Mouse (Mus musculus): ENCODE measurements at regions not wholly inside any gene's neighbourhood (a gene's known extent, or its start where the extent isn't known, plus 50 kb on each side); places are given as distances from the start of the nearest gene placed in this dataset.

GRCm38 (mm10) chr15:38589675-38590074 lies 1164.3 kb downstream of the 4930447A16Rik start:
- TF ChIP-seq CTCF (IDR thresholded peaks at IDR 0.05; ENCODE audit: low read depth) = no peak
- Histone ChIP-seq H3K4me1 (replicated peaks; ENCODE audit: insufficient read depth, low read length) (no peaks in the 10 kb centered on the region), H3K4me2 (ENCODE audit: low read length) (no peak overlapping the region), H3K27me3 (ENCODE audit: insufficient read depth, low read length) (no peaks in the 10 kb centered on the region), H3K36me3 (ENCODE audit: insufficient read depth, low read length) (no peaks in the 10 kb centered on the region), H3K9me3 (replicated peaks; ENCODE audit: low read length) (no peaks in the 10 kb centered on the region), H3K27ac (no peak overlapping the region), H3K4me3 (replicated peaks; ENCODE audit: low read depth, low read length) (no peak overlapping the region), H3K9ac (ENCODE audit: low read depth, low read length) (no peak overlapping the region)
- no peak for DNase-seq (ENCODE audit: low spot score)
- ATAC-seq (replicated peaks; ENCODE audit: low FRiP score, low read depth) = no peak
- WGBS = 90% methylated on average over 5 of the region's 5 CpGs

DNA sequence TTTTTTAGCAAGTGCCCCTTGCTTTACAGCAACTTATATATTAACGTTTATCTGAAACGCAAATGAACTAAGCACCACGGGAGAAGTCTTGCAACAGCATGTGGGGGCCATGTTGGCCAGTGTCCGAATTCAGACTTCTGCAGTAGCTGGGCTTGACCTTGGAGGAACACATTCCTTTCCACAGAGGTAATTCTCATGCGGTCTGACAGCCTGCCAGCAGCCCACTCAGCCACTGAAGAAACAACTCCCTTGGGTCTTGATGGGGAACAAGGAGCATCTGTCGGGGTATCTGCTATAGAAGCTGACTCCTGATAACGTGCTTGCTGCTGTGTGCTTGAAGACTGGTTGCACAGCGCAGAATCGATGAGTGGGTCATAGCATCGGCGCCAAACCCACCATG lies 1168.7 kb downstream of the 4930447A16Rik start:
- Histone ChIP-seq H3K4me3 (replicated peaks; ENCODE audit: low read depth, low read length) (no peak overlapping the region), H3K9me3 (replicated peaks; ENCODE audit: low read length) (no peaks in the 10 kb centered on the region), H3K36me3 (ENCODE audit: insufficient read depth, low read length) (no peaks in the 10 kb centered on the region), H3K4me2 (ENCODE audit: low read length) (no peak overlapping the region), H3K4me1 (replicated peaks; ENCODE audit: insufficient read depth, low read length) (no peaks in the 10 kb centered on the region), H3K9ac (ENCODE audit: low read depth, low read length) (no peak overlapping the region), H3K27ac (no peak overlapping the region), H3K27me3 (ENCODE audit: insufficient read depth, low read length) (no peaks in the 10 kb centered on the region)
- peak; percentile 69 for DNase-seq (ENCODE audit: low spot score)
- 70% methylated on average over 11 of the region's 11 CpGs for WGBS
- TF ChIP-seq CTCF (IDR thresholded peaks at IDR 0.05; ENCODE audit: low read depth) = no peak
- ATAC-seq (replicated peaks; ENCODE audit: low FRiP score, low read depth) = no peak

GRCm38 (mm10) chr15:38594747-38595146 lies 1169.4 kb downstream of the 4930447A16Rik start:
- H3K9me3 ChIP-seq (replicated peaks; ENCODE audit: low read length) = no peaks in the 10 kb centered on the region
- 96% methylated on average over 2 of the region's 2 CpGs for WGBS

GRCm38 (mm10) chr15:38595820-38596219 lies 1170.5 kb downstream of the 4930447A16Rik start:
- no peak for ATAC-seq (replicated peaks; ENCODE audit: low FRiP score, low read depth)
- Histone ChIP-seq H3K36me3 (ENCODE audit: insufficient read depth, low read length) (no peaks in the 10 kb centered on the region), H3K4me3 (replicated peaks; ENCODE audit: low read depth, low read length) (no peak overlapping the region), H3K27me3 (ENCODE audit: insufficient read depth, low read length) (no peaks in the 10 kb centered on the region), H3K9me3 (replicated peaks; ENCODE audit: low read length) (no peaks in the 10 kb centered on the region), H3K4me2 (ENCODE audit: low read length) (no peak overlapping the region), H3K4me1 (replicated peaks; ENCODE audit: insufficient read depth, low read length) (no peaks in the 10 kb centered on the region), H3K9ac (ENCODE audit: low read depth, low read length) (no peak overlapping the region), H3K27ac (no peak overlapping the region)
- peak; percentile 24 for DNase-seq (ENCODE audit: low spot score)
- TF ChIP-seq CTCF (IDR thresholded peaks at IDR 0.05; ENCODE audit: low read depth) = no peak
- WGBS = 17% methylated on average over 4 of the region's 4 CpGs

More at GRCm38 (mm10) chr15:38594747-38595146, 1169.4 kb downstream of the 4930447A16Rik start:
- H3K36me3 ChIP-seq (ENCODE audit: insufficient read depth, low read length) = no peaks in the 10 kb centered on the region
- no peak overlapping the region for H3K9ac ChIP-seq (ENCODE audit: low read depth, low read length)
- no peaks in the 10 kb centered on the region for H3K4me1 ChIP-seq (replicated peaks; ENCODE audit: insufficient read depth, low read length)
- ATAC-seq (replicated peaks; ENCODE audit: low FRiP score, low read depth) (no peak), DNase-seq (ENCODE audit: low spot score) (no peak)
- no peak overlapping the region for H3K27ac ChIP-seq
- no peak overlapping the region for H3K4me2 ChIP-seq (ENCODE audit: low read length)
- no peak for TF ChIP-seq CTCF (IDR thresholded peaks at IDR 0.05; ENCODE audit: low read depth)
- no peak overlapping the region for H3K4me3 ChIP-seq (replicated peaks; ENCODE audit: low read depth, low read length)
- H3K27me3 ChIP-seq (ENCODE audit: insufficient read depth, low read length) = no peaks in the 10 kb centered on the region

DNA sequence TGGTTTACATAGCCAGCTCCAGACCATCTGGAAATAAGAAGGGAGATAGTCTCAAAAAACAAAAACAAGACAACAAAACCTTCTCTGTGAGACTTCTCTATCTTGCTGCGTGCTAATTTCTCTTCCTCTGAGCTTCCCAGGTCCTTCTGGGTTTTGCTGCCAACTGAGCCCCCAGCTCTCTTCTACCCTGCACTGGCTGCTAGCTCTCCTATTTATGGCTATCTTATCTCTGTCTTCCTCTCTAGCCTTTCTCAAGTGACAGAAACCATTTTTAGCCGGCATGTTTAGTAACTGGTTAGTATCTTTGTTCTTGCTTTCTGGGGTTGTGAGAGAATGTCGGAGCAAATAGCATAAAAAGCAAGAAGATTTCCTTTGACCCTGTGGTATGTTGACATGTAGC lies 1172.1 kb downstream of the 4930447A16Rik start:
- H3K4me2 ChIP-seq (ENCODE audit: low read length) = no peak overlapping the region
- TF ChIP-seq CTCF (IDR thresholded peaks at IDR 0.05; ENCODE audit: low read depth) = no peak
- no peaks in the 10 kb centered on the region for H3K36me3 ChIP-seq (ENCODE audit: insufficient read depth, low read length)
- no peak overlapping the region for H3K9ac ChIP-seq (ENCODE audit: low read depth, low read length)
- WGBS = 84% methylated on average over 3 of the region's 3 CpGs
- H3K27ac ChIP-seq = no peak overlapping the region
- no peak overlapping the region for H3K4me3 ChIP-seq (replicated peaks; ENCODE audit: low read depth, low read length)
- ATAC-seq (replicated peaks; ENCODE audit: low FRiP score, low read depth) = no peak
- no peaks in the 10 kb centered on the region for H3K9me3 ChIP-seq (replicated peaks; ENCODE audit: low read length)
- DNase-seq (ENCODE audit: low spot score) = no peak
- no peaks in the 10 kb centered on the region for H3K4me1 ChIP-seq (replicated peaks; ENCODE audit: insufficient read depth, low read length)
- no peaks in the 10 kb centered on the region for H3K27me3 ChIP-seq (ENCODE audit: insufficient read depth, low read length)

DNA sequence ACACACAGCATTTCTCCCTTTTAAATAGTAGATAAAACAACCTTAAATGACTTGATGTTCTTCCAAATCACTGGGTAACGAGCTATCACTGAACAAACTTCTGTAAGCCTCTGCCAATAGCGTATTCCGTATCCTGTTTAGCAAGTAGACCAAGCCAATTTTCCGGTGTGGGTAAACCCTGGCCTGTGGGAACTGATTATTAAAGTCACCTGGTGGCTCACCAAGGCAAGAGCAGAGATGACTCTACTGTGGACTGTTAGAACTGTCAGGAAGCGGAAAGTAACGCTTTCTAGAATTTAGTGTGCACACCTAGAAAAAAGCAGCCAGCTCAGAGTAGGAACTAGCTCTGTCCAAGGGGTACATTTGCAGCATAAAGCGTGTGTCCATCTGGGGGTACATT lies 1176.1 kb downstream of the 4930447A16Rik start:
- ATAC-seq (replicated peaks; ENCODE audit: low FRiP score, low read depth) = no peak
- H3K36me3 ChIP-seq (ENCODE audit: insufficient read depth, low read length) = no peaks in the 10 kb centered on the region
- H3K27ac ChIP-seq = no peak overlapping the region
- WGBS = 89% methylated on average over 7 of the region's 7 CpGs
- H3K4me1 ChIP-seq (replicated peaks; ENCODE audit: insufficient read depth, low read length) = no peaks in the 10 kb centered on the region
- H3K4me2 ChIP-seq (ENCODE audit: low read length) = no peak overlapping the region
- H3K9ac ChIP-seq (ENCODE audit: low read depth, low read length) = no peak overlapping the region
- no peaks in the 10 kb centered on the region for H3K27me3 ChIP-seq (ENCODE audit: insufficient read depth, low read length)
- TF ChIP-seq CTCF (IDR thresholded peaks at IDR 0.05; ENCODE audit: low read depth) = no peak
- DNase-seq (ENCODE audit: low spot score) = no peak
- H3K9me3 ChIP-seq (replicated peaks; ENCODE audit: low read length) = no peaks in the 10 kb centered on the region
- no peak overlapping the region for H3K4me3 ChIP-seq (replicated peaks; ENCODE audit: low read depth, low read length)

- DNase-seq (ENCODE audit: low spot score) (peak; percentile 11), ATAC-seq (replicated peaks; ENCODE audit: low FRiP score, low read depth) (no peak)
- no peak overlapping the region for H3K4me2 ChIP-seq (ENCODE audit: low read length)
- no peak overlapping the region for H3K4me3 ChIP-seq (replicated peaks; ENCODE audit: low read depth, low read length)
- H3K27ac ChIP-seq = no peak overlapping the region
- 60% methylated on average over 12 of the region's 12 CpGs for WGBS
- H3K9me3 ChIP-seq (replicated peaks; ENCODE audit: low read length) = no peaks in the 10 kb centered on the region
- H3K9ac ChIP-seq (ENCODE audit: low read depth, low read length) = no peak overlapping the region
- no peak for TF ChIP-seq CTCF (IDR thresholded peaks at IDR 0.05; ENCODE audit: low read depth)
- H3K4me1 ChIP-seq (replicated peaks; ENCODE audit: insufficient read depth, low read length) = no peaks in the 10 kb centered on the region
- no peaks in the 10 kb centered on the region for H3K27me3 ChIP-seq (ENCODE audit: insufficient read depth, low read length)
- no peaks in the 10 kb centered on the region for H3K36me3 ChIP-seq (ENCODE audit: insufficient read depth, low read length)
Observed at GRCm38 (mm10) chr15:38602187-38602870, 1177.0 kb downstream of the 4930447A16Rik start.

All from kidney, postnatal 0 days (tissue).